Mouse (Mus musculus): ENCODE measurements around the gene Ppa2. TPM values are rescaled to one million over a fixed set of nuclear protein-coding genes. Genes with fewer than 3 reads are reported as not detected.

The Ppa2 gene
- total and polyA plus RNA-seq, 3 experiments = 38.1 to 145 (median 67.3) TPM

- no peak for ATAC-seq (ENCODE audit: extremely low read depth, insufficient number of reproducible peaks, low FRiP score, poor library complexity, severe bottlenecking)
- H3K9me3 ChIP-seq (replicated peaks) = no peaks in the 10 kb centered on the region
- no peak for DNase-seq (ENCODE audit: low spot score)
- TF ChIP-seq CTCF (IDR thresholded peaks at IDR 0.05; ENCODE audit: low read depth, low read length) (no peak), POLR2AphosphoS5 (IDR thresholded peaks at IDR 0.05; ENCODE audit: insufficient replicate concordance, low read depth, low read length) (no peak), GATA2 (IDR thresholded peaks at IDR 0.05; ENCODE audit: borderline replicate concordance, low read depth, low read length) (no peak), GATA1 (IDR thresholded peaks at IDR 0.05; ENCODE audit: borderline replicate concordance, low read length) (no peak), TAL1 (conservative IDR thresholded peaks at IDR 0.05; ENCODE audit: low read depth, low read length) (no peak)
- peaks cover 40% of the 10 kb centered on the region for H3K4me1 ChIP-seq (ENCODE audit: insufficient read depth, low read depth, low read length)
- no peak overlapping the region for H3K4me3 ChIP-seq (ENCODE audit: low read depth, low read length)
- H3K36me3 ChIP-seq (replicated peaks) = peaks cover 52% of the 10 kb centered on the region
- no peaks in the 10 kb centered on the region for H3K27me3 ChIP-seq (ENCODE audit: insufficient read depth, low read length)
Measured at GRCm38 (mm10) chr3:133341106-133341505, 31.2 kb downstream of the Ppa2 start.

DNA sequence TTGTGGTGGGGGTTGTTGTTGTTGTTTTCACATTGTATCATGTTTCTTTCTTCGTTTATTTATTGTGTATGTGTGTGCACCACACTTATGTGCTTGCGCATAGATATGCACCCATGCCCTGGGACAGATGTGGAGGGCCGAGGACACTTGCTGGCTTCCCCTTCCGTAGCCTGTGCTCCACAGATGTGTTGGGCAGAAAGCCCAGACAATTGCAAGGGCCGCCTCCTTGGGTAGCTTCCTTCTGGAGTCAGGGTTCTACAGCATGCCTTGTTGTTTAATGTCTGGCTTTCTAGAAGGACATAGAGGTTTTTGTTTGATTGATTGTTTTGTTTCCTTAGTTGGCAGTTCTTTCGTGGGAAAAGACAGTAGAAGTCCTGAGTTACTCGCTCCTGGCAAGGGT, 37.6 kb downstream of the Ppa2 start:
- H3K36me3 ChIP-seq (replicated peaks) = peaks cover 74% of the 10 kb centered on the region
- no peak for ATAC-seq (ENCODE audit: extremely low read depth, insufficient number of reproducible peaks, low FRiP score, poor library complexity, severe bottlenecking)

DNA sequence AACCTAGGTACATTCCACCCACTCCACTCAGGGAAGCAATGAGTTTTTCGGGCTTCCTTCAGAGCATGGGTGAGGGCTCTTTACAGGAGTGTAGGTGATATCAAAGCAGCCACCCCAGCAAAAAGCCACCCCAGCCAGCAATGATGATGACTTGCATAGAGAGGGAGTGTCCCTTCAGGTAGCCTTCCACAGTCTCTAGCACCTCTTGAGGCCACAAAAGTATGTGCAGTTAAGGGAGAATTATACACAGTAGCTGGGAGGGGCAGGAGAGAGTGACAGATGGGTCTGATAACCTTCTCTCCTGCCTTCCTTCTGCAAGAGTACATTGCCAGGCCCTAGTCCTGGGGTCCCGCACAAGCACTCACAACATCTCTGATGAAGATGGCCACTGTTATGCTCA, 38.9 kb downstream of the Ppa2 start:
- no peaks in the 10 kb centered on the region for H3K9me3 ChIP-seq (replicated peaks)
- H3K4me3 ChIP-seq (ENCODE audit: low read depth, low read length) = no peak overlapping the region
- H3K27me3 ChIP-seq (ENCODE audit: insufficient read depth, low read length) = no peaks in the 10 kb centered on the region
- peaks cover 74% of the 10 kb centered on the region for H3K36me3 ChIP-seq (replicated peaks)
- TF ChIP-seq CTCF (IDR thresholded peaks at IDR 0.05; ENCODE audit: low read depth, low read length) (no peak), POLR2AphosphoS5 (IDR thresholded peaks at IDR 0.05; ENCODE audit: insufficient replicate concordance, low read depth, low read length) (no peak), TAL1 (conservative IDR thresholded peaks at IDR 0.05; ENCODE audit: low read depth, low read length) (no peak), GATA2 (IDR thresholded peaks at IDR 0.05; ENCODE audit: borderline replicate concordance, low read depth, low read length) (no peak), GATA1 (IDR thresholded peaks at IDR 0.05; ENCODE audit: borderline replicate concordance, low read length) (no peak)
- DNase-seq (ENCODE audit: low spot score) (no peak), ATAC-seq (ENCODE audit: extremely low read depth, insufficient number of reproducible peaks, low FRiP score, poor library complexity, severe bottlenecking) (no peak)
- H3K4me1 ChIP-seq (ENCODE audit: insufficient read depth, low read depth, low read length) = no peaks in the 10 kb centered on the region

More for the DNA sequence above, 37.6 kb downstream of the Ppa2 start:
- Histone ChIP-seq H3K27me3 (ENCODE audit: insufficient read depth, low read length) (no peaks in the 10 kb centered on the region), H3K9me3 (replicated peaks) (no peaks in the 10 kb centered on the region), H3K4me1 (ENCODE audit: insufficient read depth, low read depth, low read length) (peaks cover 4% of the 10 kb centered on the region; the same call in 1 of the 2 replicates), H3K4me3 (ENCODE audit: low read depth, low read length) (no peak overlapping the region)
- DNase-seq (ENCODE audit: low spot score) = no peak
- TF ChIP-seq GATA2 (IDR thresholded peaks at IDR 0.05; ENCODE audit: borderline replicate concordance, low read depth, low read length) (no peak), POLR2AphosphoS5 (IDR thresholded peaks at IDR 0.05; ENCODE audit: insufficient replicate concordance, low read depth, low read length) (no peak), TAL1 (conservative IDR thresholded peaks at IDR 0.05; ENCODE audit: low read depth, low read length) (no peak), GATA1 (IDR thresholded peaks at IDR 0.05; ENCODE audit: borderline replicate concordance, low read length) (no peak), CTCF (IDR thresholded peaks at IDR 0.05; ENCODE audit: low read depth, low read length) (no peak)

GRCm38 (mm10) chr3:133357426-133357974, 47.6 kb downstream of the Ppa2 start:
- ATAC-seq (ENCODE audit: extremely low read depth, insufficient number of reproducible peaks, low FRiP score, poor library complexity, severe bottlenecking) (no peak), DNase-seq (ENCODE audit: low spot score) (no peak)
- H3K4me3 ChIP-seq (ENCODE audit: low read depth, low read length) = no peak overlapping the region
- no peak for TF ChIP-seq GATA1 (IDR thresholded peaks at IDR 0.05; ENCODE audit: borderline replicate concordance, low read length)
- TF ChIP-seq TAL1 (conservative IDR thresholded peaks at IDR 0.05; ENCODE audit: low read depth, low read length) = no peak
- H3K27me3 ChIP-seq (ENCODE audit: insufficient read depth, low read length) = no peaks in the 10 kb centered on the region
- no peaks in the 10 kb centered on the region for H3K4me1 ChIP-seq (ENCODE audit: insufficient read depth, low read depth, low read length)
- no peaks in the 10 kb centered on the region for H3K9me3 ChIP-seq (replicated peaks)
- H3K36me3 ChIP-seq (replicated peaks) = peaks cover 45% of the 10 kb centered on the region

- Histone ChIP-seq H3K36me3 (replicated peaks) (peaks cover 46% of the 10 kb centered on the region), H3K27me3 (ENCODE audit: insufficient read depth, low read length) (no peaks in the 10 kb centered on the region), H3K4me1 (ENCODE audit: insufficient read depth, low read depth, low read length) (no peaks in the 10 kb centered on the region), H3K4me3 (ENCODE audit: low read depth, low read length) (no peak overlapping the region), H3K9me3 (replicated peaks) (no peaks in the 10 kb centered on the region)
- ATAC-seq (ENCODE audit: extremely low read depth, insufficient number of reproducible peaks, low FRiP score, poor library complexity, severe bottlenecking) = no peak
- no peak for DNase-seq (ENCODE audit: low spot score)
- TF ChIP-seq CTCF (IDR thresholded peaks at IDR 0.05; ENCODE audit: low read depth, low read length) (no peak), POLR2AphosphoS5 (IDR thresholded peaks at IDR 0.05; ENCODE audit: insufficient replicate concordance, low read depth, low read length) (no peak), GATA2 (IDR thresholded peaks at IDR 0.05; ENCODE audit: borderline replicate concordance, low read depth, low read length) (no peak), GATA1 (IDR thresholded peaks at IDR 0.05; ENCODE audit: borderline replicate concordance, low read length) (no peak), TAL1 (conservative IDR thresholded peaks at IDR 0.05; ENCODE audit: low read depth, low read length) (no peak)
Measured at GRCm38 (mm10) chr3:133357977-133358376, 48.1 kb downstream of the Ppa2 start.

DNA sequence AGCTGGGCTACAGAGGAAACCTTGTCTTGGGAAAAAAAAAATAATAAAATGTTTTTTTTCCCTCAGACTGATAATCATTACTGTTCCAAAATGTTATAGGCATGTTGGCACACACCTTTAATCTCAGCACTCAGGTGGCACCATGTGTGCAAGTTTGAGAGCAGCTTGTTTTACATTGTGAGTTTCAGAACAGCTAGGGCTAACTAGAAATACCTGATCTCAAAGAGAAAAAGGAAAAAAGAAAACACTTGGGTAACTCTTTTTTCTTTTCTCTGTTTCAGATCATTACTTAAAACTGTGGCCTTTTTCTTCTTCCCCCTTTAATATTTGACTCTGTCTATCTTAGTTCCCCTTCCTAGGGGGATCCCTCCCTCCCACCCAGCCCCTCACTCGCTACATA, 51.5 kb downstream of the Ppa2 start:
- no peak for ATAC-seq (ENCODE audit: extremely low read depth, insufficient number of reproducible peaks, low FRiP score, poor library complexity, severe bottlenecking)
- DNase-seq (ENCODE audit: low spot score) = no peak
- H3K27me3 ChIP-seq (ENCODE audit: insufficient read depth, low read length) = no peaks in the 10 kb centered on the region
- H3K4me1 ChIP-seq (ENCODE audit: insufficient read depth, low read depth, low read length) = no peaks in the 10 kb centered on the region
- no peak overlapping the region for H3K4me3 ChIP-seq (ENCODE audit: low read depth, low read length)
- H3K9me3 ChIP-seq (replicated peaks) = no peaks in the 10 kb centered on the region
- peaks cover 54% of the 10 kb centered on the region for H3K36me3 ChIP-seq (replicated peaks)
- TF ChIP-seq GATA2 (IDR thresholded peaks at IDR 0.05; ENCODE audit: borderline replicate concordance, low read depth, low read length) = no peak

DNA sequence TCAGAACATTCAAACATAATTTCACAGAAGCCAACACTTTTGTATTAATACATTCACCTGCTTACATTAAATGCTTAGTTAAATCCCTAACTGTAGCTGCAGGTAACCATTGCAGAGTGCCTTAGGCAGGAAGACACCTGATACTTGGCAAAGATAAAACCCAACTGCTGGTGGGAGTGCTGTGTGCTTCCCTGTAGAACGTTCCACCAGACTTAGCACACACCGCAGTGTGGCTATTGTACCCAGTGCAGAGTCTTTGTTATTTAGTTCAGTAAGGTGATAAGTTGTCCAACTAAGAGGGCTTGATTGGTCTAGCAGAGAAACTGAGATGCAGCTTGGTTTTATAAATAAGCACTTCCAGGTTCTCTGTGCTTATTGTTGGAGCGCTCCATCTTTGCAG, 54.2 kb downstream of the Ppa2 start:
- Histone ChIP-seq H3K4me1 (ENCODE audit: insufficient read depth, low read depth, low read length) (no peaks in the 10 kb centered on the region), H3K4me3 (ENCODE audit: low read depth, low read length) (no peak overlapping the region), H3K36me3 (replicated peaks) (peaks cover 55% of the 10 kb centered on the region), H3K9me3 (replicated peaks) (no peaks in the 10 kb centered on the region), H3K27me3 (ENCODE audit: insufficient read depth, low read length) (no peaks in the 10 kb centered on the region)
- ATAC-seq (ENCODE audit: extremely low read depth, insufficient number of reproducible peaks, low FRiP score, poor library complexity, severe bottlenecking) (no peak), DNase-seq (ENCODE audit: low spot score) (no peak)
- no peak for TF ChIP-seq TAL1 (conservative IDR thresholded peaks at IDR 0.05; ENCODE audit: low read depth, low read length)
- TF ChIP-seq POLR2AphosphoS5 (IDR thresholded peaks at IDR 0.05; ENCODE audit: insufficient replicate concordance, low read depth, low read length) = no peak
- TF ChIP-seq GATA2 (IDR thresholded peaks at IDR 0.05; ENCODE audit: borderline replicate concordance, low read depth, low read length) = no peak
- no peak for TF ChIP-seq CTCF (IDR thresholded peaks at IDR 0.05; ENCODE audit: low read depth, low read length)
- no peak for TF ChIP-seq GATA1 (IDR thresholded peaks at IDR 0.05; ENCODE audit: borderline replicate concordance, low read length)

All from G1E (cell line).